Mouse (Mus musculus) bone marrow macrophage, adult 2 months (primary cell): Measurements from ENCODE around the gene Stat5a.

Experiments
- CTCF ChIP-seq: IDR thresholded peaks from 2 replicates; pipeline ENCODE4 v1.5.1; 2012; ENCODE audit warnings: low read depth, mild to moderate bottlenecking, low read length, moderate library complexity
- POLR2A ChIP-seq: IDR thresholded peaks from 2 replicates; pipeline ENCODE4 v1.6.1; 2012; ENCODE audit warnings: mild to moderate bottlenecking, low read depth, low read length, borderline replicate concordance

GRCm38 (mm10) chr11:100908567-100908966 is 49.4 kb downstream of the Stat5a start:
- TF ChIP-seq CTCF, result no peak
- TF ChIP-seq POLR2A, result no peak
